Mouse (Mus musculus): ENCODE measurements around the gene Gin1. TPM values are rescaled to one million over a fixed set of nuclear protein-coding genes. Genes with fewer than 3 reads are reported as not detected.
"Not testable (repeated sequence)": the region's sequence is repeated elsewhere in the genome, so short reads cannot be mapped to it uniquely, and the experiment has no call there.

Gene Gin1
- 10.7 and 17.6 TPM in 2 replicates for total RNA-seq (2021)
- long read RNA-seq, transcript Gin1-203 (8 exons, 2,046 nt), result major isoform, 7 of 21 reads
- long read RNA-seq, transcript Gin1-202 (3 exons, 1,037 nt), result major isoform, 7 of 21 reads
- long read RNA-seq, partial matches to known transcripts, result 1 of 21 reads
- long read RNA-seq, other reads (novel, unspliced or antisense), result 3 of 21 reads

- DNase-seq, result peak; percentile 93
These were observed at the start of gene Gin1, which contains the start of gene Ppip5k2 for GRCm38 (mm10) chr1:97769904-97770753. TSS of gene Gin1 (plus strand) at chr1:97770172. TSS of gene Ppip5k2 (minus strand) at chr1:97770411.

- peak; percentile 8 for DNase-seq
These were observed 43.2 kb upstream of the Gin1 start for GRCm38 (mm10) chr1:97726730-97727129.

GRCm38 (mm10) chr1:97729339-97729738 is 40.6 kb upstream of the Gin1 start:
- no peak for DNase-seq

GRCm38 (mm10) chr1:97743063-97743462 is 26.9 kb upstream of the Gin1 start:
- no peak for DNase-seq

GRCm38 (mm10) chr1:97745712-97746111 is 24.3 kb upstream of the Gin1 start:
- DNase-seq, result no peak

GRCm38 (mm10) chr1:97746261-97746660 is 23.7 kb upstream of the Gin1 start:
- DNase-seq, result no peak

GRCm38 (mm10) chr1:97748163-97748562 is 21.8 kb upstream of the Gin1 start:
- DNase-seq, result no peak

- no peak for DNase-seq
These were observed 16.8 kb upstream of the Gin1 start for GRCm38 (mm10) chr1:97753216-97753615.

- DNase-seq, result no peak
These were observed 15.6 kb upstream of the Gin1 start for GRCm38 (mm10) chr1:97754392-97754791.

- no peak for DNase-seq
These were observed 10.1 kb upstream of the Gin1 start for GRCm38 (mm10) chr1:97759841-97760240.

GRCm38 (mm10) chr1:97760598-97760997 is 9.4 kb upstream of the Gin1 start:
- DNase-seq, result no peak

- no peak for DNase-seq
These were observed 8.5 kb upstream of the Gin1 start for GRCm38 (mm10) chr1:97761477-97761876.

GRCm38 (mm10) chr1:97765712-97766111 is 4.3 kb upstream of the Gin1 start:
- not testable (repeated sequence) for DNase-seq

- no peak for DNase-seq
These were observed 1.9 kb upstream of the Gin1 start for GRCm38 (mm10) chr1:97768089-97768488.

GRCm38 (mm10) chr1:97768906-97769293 is 1.1 kb upstream of the Gin1 start:
- DNase-seq, result no peak

- DNase-seq, result peak; percentile 2
These were observed 573 bp upstream of the Gin1 start for GRCm38 (mm10) chr1:97769294-97769903.

GRCm38 (mm10) chr1:97771118-97771517 is 1.1 kb downstream of the Gin1 start:
- DNase-seq, result peak; percentile 10

- DNase-seq, result no peak
These were observed 1.8 kb downstream of the Gin1 start for GRCm38 (mm10) chr1:97771727-97772126.

- DNase-seq, result no peak
These were observed 3.4 kb downstream of the Gin1 start for GRCm38 (mm10) chr1:97773362-97773761.

GRCm38 (mm10) chr1:97773973-97774372 is 4.0 kb downstream of the Gin1 start:
- no peak for DNase-seq

GRCm38 (mm10) chr1:97781674-97782073 is 11.7 kb downstream of the Gin1 start:
- DNase-seq, result no peak

- no peak for DNase-seq
These were observed 15.0 kb downstream of the Gin1 start for GRCm38 (mm10) chr1:97784928-97785327.

GRCm38 (mm10) chr1:97785685-97786393 is 15.9 kb downstream of the Gin1 start:
- no peak for DNase-seq
